In genomic region chr6:100720882-100721721, GRCm38 (mm10) we compare ENCODE assay signal across 12 mouse cellular contexts. TPM values are rescaled to one million over a fixed set of nuclear protein-coding genes. Genes with fewer than 3 reads are reported as not detected.
DNase-seq lines count a peak whose midpoint lies in the region; ATAC-seq and TF ChIP-seq lines count a peak whose summit lies in the region.
"Had no signal": no experiment of that assay in that cellular context is flagged by ENCODE, and none has a peak within 500 bp of the region (broad histone marks: within the 10 kb centered on the region; RNA-seq: fewer than 3 reads in every experiment).

No protein-coding gene starts in this region.

- H3K4me3 ChIP-seq in heart, embryonic 15.5 days, result no peak overlapping the region
- H3K4me3 ChIP-seq in liver, postnatal 0 days (ENCODE audit: low read depth, low read length), result no peak overlapping the region
- H3K4me3 ChIP-seq in embryonic facial prominence, embryonic 14.5 days (ENCODE audit: low read depth, low read length), result no peak overlapping the region
- H3K4me3 ChIP-seq: erythroblast, embryonic 14.5 days; liver, embryonic 12.5 days had no signal

- no peak for TF ChIP-seq EP300 in liver, postnatal 0 days (IDR thresholded peaks at IDR 0.05; ENCODE audit: low read depth)

- WGBS in heart, embryonic 15.5 days, result 20% methylated on average over 17 of the region's 17 CpGs
- WGBS in liver, postnatal 0 days (ENCODE audit: insufficient replicate concordance), result 27% methylated on average over 17 of the region's 17 CpGs
- WGBS in embryonic facial prominence, embryonic 14.5 days, result 39% methylated on average over 17 of the region's 17 CpGs

- H3K4me2 ChIP-seq in heart, embryonic 15.5 days, result 0 out of 2 replicates have a peak overlapping the region, but pooled peaks have one; percentile 39
- H3K4me2 ChIP-seq in liver, postnatal 0 days (ENCODE audit: low read depth, low read length), result no peak overlapping the region
- H3K4me2 ChIP-seq in embryonic facial prominence, embryonic 14.5 days (ENCODE audit: low read depth, low read length), result no peak overlapping the region
- H3K4me2 ChIP-seq: liver, embryonic 12.5 days had no signal

- no peak for TF ChIP-seq CTCF in liver, postnatal 0 days (IDR thresholded peaks at IDR 0.05; ENCODE audit: low read depth)

- DNase-seq in heart, postnatal 4 days, result no peak
- peak; percentile 13 for DNase-seq in liver
- DNase-seq in liver, postnatal 0 days, result no peak
- DNase-seq in embryonic facial prominence, embryonic 14.5 days (ENCODE audit: low spot score), result peak; percentile 40
- no peak for DNase-seq in cerebellum, postnatal 4 days (ENCODE audit: low spot score in 2 of 2)
- no peak for DNase-seq in cerebellum, adult 11-12 months
- DNase-seq: heart, adult 11 months had no signal

- peaks cover 9% of the 10 kb centered on the region for H3K4me1 ChIP-seq in heart, embryonic 15.5 days (replicated peaks)
- H3K4me1 ChIP-seq in liver, postnatal 0 days (ENCODE audit: insufficient read depth), result no peaks in the 10 kb centered on the region
- H3K4me1 ChIP-seq in embryonic facial prominence, embryonic 14.5 days (ENCODE audit: control insufficient read depth, insufficient read depth, low read length), result peaks cover 30% of the 10 kb centered on the region
- H3K4me1 ChIP-seq: liver, embryonic 12.5 days had no signal

- no peak overlapping the region for H3K9ac ChIP-seq in heart, embryonic 15.5 days
- H3K9ac ChIP-seq in liver, postnatal 0 days (replicated peaks), result no peak overlapping the region
- no peak overlapping the region for H3K9ac ChIP-seq in embryonic facial prominence, embryonic 14.5 days (ENCODE audit: low read depth, low read length)
- H3K9ac ChIP-seq: liver, embryonic 12.5 days had no signal

- no peak overlapping the region for H3K27ac ChIP-seq in heart, embryonic 15.5 days
- no peak overlapping the region for H3K27ac ChIP-seq in liver, postnatal 0 days (ENCODE audit: low read depth)
- H3K27ac ChIP-seq in embryonic facial prominence, embryonic 14.5 days (replicated peaks; ENCODE audit: low read depth, low read length), result peak overlapping the region; percentile 3
- H3K27ac ChIP-seq: liver, embryonic 12.5 days had no signal

- 0 out of 2 replicates have a peak, but pooled peaks cover 7% of the 10 kb centered on the region for H3K27me3 ChIP-seq in heart, embryonic 15.5 days
- no peaks in the 10 kb centered on the region for H3K27me3 ChIP-seq in liver, postnatal 0 days (ENCODE audit: insufficient read depth, low read length)
- no peaks in the 10 kb centered on the region for H3K27me3 ChIP-seq in embryonic facial prominence, embryonic 14.5 days (replicated peaks; ENCODE audit: control insufficient read depth, insufficient read depth, low read length)

- no peak for ATAC-seq in heart, embryonic 15.5 days (replicated peaks; ENCODE audit: insufficient number of reproducible peaks, insufficient read depth, low FRiP score, low read depth)
- no peak for ATAC-seq in liver, postnatal 0 days
- no peak for ATAC-seq in embryonic facial prominence, embryonic 14.5 days (ENCODE audit: low read depth)
- ATAC-seq in megakaryocyte, adult 5-6 weeks (ENCODE audit: poor library complexity, severe bottlenecking), result peak; percentile 33; the same call in 1 of the 2 replicates
- ATAC-seq: liver, embryonic 12.5 days had no signal

- H3K36me3 ChIP-seq in heart, embryonic 15.5 days, result no peaks in the 10 kb centered on the region
- no peaks in the 10 kb centered on the region for H3K36me3 ChIP-seq in liver, postnatal 0 days (replicated peaks; ENCODE audit: insufficient read depth, low read length)
- peaks cover 7% of the 10 kb centered on the region; the same call in 1 of the 2 replicates for H3K36me3 ChIP-seq in embryonic facial prominence, embryonic 14.5 days (ENCODE audit: control insufficient read depth, insufficient read depth, low read length)
- H3K36me3 ChIP-seq: liver, embryonic 12.5 days had no signal

- H3K9me3 ChIP-seq in heart, embryonic 15.5 days (replicated peaks), result no peaks in the 10 kb centered on the region
- no peaks in the 10 kb centered on the region for H3K9me3 ChIP-seq in liver, postnatal 0 days (ENCODE audit: low read length)
- H3K9me3 ChIP-seq in embryonic facial prominence, embryonic 14.5 days (ENCODE audit: control insufficient read depth, low read length), result no peaks in the 10 kb centered on the region
- H3K9me3 ChIP-seq: liver, embryonic 12.5 days had no signal

RNA-seq across cellular contexts. Expression of gene Gxylt2, which starts 16.6 kb away (rescaled TPM):
- 5.0 and 6.3 TPM in 2 replicates for polyA plus RNA-seq in heart, embryonic 15.5 days (2015; fragmentation: Nextera tagmentation; extraction: Ambion mirVana)
- total RNA-seq in heart, postnatal 4 days (2021), result 1 to 10 TPM; 9.2 to 9.6 TPM
- polyA plus RNA-seq in liver, postnatal 0 days (2015; fragmentation: Nextera tagmentation; extraction: Ambion mirVana), result 0.01 and 0.06 TPM in 2 replicates
- 31.7 and 33.7 TPM in 2 replicates for polyA plus RNA-seq in embryonic facial prominence, embryonic 14.5 days (2014; fragmentation: Nextera tagmentation; extraction: Ambion mirVana)
- total RNA-seq in megakaryocyte, adult 5-6 weeks (2015), result not detected in 2 replicates
- total RNA-seq in megakaryocyte, adult 5-6 weeks (2017), result not detected in 2 replicates
- total RNA-seq: megakaryocyte-erythroid progenitor cell, adult 5-6 weeks had no signal
- polyA plus RNA-seq: erythroblast, embryonic 14.5 days had no signal

RNA-seq across cellular contexts. Expression of gene Shq1, which starts 50.1 kb away (rescaled TPM):
- 9.6 and 11.3 TPM in 2 replicates for polyA plus RNA-seq in heart, embryonic 15.5 days (2015; fragmentation: Nextera tagmentation; extraction: Ambion mirVana)
- total RNA-seq in heart, postnatal 4 days (2021), result 1 to 10 TPM; 5.3 to 5.4 TPM
- 6.4 TPM in 2 replicates for polyA plus RNA-seq in liver, postnatal 0 days (2015; fragmentation: Nextera tagmentation; extraction: Ambion mirVana)
- 12.5 and 14.2 TPM in 2 replicates for polyA plus RNA-seq in embryonic facial prominence, embryonic 14.5 days (2014; fragmentation: Nextera tagmentation; extraction: Ambion mirVana)
- 1.6 and 2.7 TPM in 2 replicates for total RNA-seq in megakaryocyte, adult 5-6 weeks (2015)
- total RNA-seq in megakaryocyte, adult 5-6 weeks (2017), result 3.9 and 5.1 TPM in 2 replicates

Comparison
In these comparisons a context has a peak if more than half of its experiments do, and no peak if none do; other contexts are left out.
1. DNase-seq: peak in liver (single experiment) and embryonic facial prominence, embryonic 14.5 days (single experiment); none in heart, postnatal 4 days (single experiment), liver, postnatal 0 days (single experiment), cerebellum, postnatal 4 days (0 of 2) and cerebellum, adult 11-12 months (single experiment).